Mouse (Mus musculus): ENCODE data around the gene Iqschfp.

DNA sequence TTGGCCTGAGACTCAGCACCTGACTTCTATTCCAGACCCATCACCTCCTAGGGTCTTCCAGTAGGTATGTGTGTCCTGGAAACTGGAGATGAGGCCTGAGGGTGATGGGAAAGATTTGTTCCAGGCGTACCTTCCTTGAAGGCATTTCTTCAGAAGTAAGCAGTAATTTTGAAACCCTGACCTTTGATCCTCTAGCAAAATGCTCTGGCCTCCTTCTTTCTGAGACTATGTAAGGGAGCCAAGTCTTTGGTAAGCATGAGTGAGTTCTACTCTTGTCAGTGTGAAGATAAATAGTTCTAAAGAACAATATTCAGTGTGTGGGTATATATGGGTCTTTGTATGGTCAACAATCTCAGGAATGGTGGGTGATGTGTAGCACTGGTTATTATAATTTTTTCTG, 238.4 kb downstream of the Iqschfp start:
- TF ChIP-seq CTCF (IDR thresholded peaks at IDR 0.05; ENCODE audit: low read depth), result no peak
- no peak for TF ChIP-seq EP300 (IDR thresholded peaks at IDR 0.05; ENCODE audit: low read depth)

All from liver, postnatal 0 days (tissue).